Mouse (Mus musculus): ENCODE results near the gene Eno1.
A peak's percentile ranks its signal among the peaks of the same experiment; 100 is the strongest.
"Not testable (repeated sequence)": the region's sequence is repeated elsewhere in the genome, so short reads cannot be mapped to it uniquely, and the experiment has no call there.

Eno1 gene

DNA sequence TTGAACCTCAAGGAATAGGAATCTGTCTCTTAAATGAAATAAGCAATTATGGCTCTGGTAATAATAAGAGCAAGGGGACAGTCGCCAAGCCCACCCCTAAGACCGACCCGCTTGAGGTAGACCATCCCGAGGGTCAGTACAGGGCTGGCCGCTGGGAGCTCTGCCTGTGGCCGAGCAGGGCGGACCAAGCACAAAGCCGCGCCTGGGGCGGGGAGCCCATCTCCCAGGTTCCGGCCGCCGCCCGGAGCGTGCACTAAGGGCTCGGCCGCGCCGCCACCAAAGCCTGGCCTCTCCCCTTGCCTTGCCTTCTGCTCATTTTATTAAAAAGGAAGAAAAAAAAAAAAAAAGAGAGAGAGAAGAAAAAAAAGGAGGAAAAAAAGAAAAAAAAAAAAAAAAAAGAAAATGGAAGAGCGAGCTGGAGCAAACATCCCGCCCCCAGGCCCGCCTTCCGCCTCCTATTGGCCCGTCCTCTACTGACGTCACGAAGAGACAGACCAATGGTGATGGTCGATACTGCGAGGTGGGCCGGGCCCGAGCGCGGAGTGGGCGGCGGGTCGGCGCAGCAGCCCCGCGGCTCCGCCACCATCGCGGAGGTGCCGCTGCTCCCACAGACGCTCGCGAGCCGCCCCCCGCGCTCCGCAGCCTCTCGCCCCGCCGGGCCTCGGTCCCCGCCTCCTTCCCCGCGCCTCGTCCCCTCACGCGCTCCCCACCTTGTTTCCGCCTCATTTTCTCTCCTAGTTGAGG is 44.7 kb downstream of the Eno1 start, which contains the start of gene Rere:
Gene Rere (plus strand): TSS at position 629 of the 744 bp plus-strand sequence.
- DNase-seq (ENCODE audit: low spot score): peak; percentile 99

DNA sequence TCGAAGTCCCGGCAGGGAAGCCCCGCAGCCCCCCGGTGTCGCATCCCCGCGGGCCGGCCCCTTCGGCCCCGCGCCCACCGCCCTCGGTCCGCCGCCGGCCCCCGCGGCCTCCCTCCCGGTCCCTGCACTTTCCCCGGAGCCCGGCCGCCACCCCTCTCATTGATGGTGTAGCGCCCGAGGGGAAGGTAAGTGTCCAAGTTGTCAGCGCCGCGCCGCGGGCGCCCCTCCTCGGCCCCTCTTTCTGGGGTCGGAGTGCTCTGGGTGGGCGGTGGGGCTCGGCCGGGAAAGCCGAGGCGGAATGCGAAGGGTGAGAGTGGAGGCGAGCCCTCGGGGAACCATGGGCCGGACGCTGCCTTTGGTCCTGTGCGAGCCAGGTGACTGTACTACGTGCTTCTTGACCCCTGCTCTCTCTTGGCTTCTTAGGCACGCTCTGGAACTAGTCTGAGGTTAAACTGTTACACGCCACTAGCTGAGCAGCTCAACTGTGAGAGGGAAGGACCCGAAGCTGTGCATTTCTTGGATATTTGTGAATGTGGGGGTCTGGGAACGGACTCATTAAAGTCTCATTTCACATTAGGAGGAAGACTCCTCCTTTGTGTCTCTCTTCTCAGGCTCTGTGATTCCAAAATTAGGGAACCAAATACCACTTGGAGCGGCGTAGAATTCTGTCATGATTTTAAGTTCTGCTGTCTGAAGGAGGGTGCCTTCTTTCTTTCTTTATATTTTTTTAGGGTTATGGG is 45.5 kb downstream of the Eno1 start:
- DNase-seq (ENCODE audit: low spot score): peak; percentile 26

DNA sequence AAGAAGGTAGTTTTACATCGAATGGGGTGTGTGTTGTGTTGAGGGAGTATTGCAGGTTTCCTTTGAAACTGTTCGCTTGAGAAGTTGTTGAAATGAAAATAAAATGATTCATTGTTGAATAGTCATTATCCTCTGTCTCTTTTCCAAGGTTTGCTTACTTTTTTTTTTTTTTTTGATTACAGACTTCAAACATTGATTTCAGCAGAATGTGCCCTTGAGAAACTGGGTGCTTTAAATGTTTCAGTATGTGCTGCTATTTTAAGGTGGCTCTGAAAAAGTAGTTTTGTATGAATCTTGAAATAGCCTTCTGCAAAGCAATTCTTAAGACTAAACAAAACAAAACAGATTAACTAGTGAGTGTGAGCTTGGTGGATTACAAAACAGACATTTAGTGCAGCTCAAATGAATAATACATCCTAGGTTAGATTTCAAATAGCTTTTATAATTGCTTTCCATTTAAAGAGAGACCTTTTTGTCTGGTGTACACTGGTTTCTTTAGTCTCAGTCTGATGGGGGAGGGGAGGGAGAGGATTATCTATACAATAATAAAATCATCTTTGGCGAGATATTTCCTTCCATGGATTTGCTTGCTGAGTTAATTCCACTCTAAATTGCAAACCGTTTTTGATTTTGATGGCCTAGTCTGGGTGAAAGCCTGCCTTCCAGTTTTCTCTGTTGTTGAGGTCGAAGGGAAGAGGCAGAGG is 46.3 kb downstream of the Eno1 start:
- DNase-seq (ENCODE audit: low spot score): no peak

DNA sequence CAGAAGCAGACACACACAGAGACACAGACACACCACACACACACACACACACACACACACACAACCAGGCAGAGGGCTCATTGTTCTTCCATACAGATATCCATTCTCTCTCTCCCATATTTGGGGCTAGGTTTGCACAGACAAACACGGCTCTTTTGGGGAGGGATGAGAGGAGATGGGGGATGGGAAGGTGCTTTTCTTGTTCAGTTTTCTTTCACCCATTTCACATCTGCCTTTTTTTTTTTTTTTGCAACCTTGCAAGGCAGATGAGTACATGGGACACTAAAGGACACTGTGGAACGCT is 46.8 kb downstream of the Eno1 start:
- DNase-seq (ENCODE audit: low spot score): peak; percentile 39

DNA sequence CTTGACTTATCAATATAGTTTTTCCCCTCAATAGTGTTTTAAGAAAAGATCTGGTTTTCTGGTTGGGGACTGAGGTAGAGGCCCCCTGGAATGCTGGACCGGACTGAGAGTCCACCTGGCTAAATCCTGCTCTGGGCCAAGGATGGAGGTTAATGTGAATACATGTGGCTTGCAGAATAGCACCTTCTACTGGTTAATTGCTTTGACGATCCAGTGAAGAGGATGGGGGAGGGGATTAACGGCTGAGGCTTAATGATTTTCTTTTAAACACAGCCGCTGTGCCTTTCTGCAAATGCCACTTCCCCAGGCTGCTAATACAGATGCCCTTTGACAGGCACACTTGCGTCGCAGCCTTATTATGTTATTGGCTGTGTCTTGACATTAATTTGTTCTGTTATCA is 47.5 kb downstream of the Eno1 start:
- peak; percentile 30 for DNase-seq (ENCODE audit: low spot score)

DNA sequence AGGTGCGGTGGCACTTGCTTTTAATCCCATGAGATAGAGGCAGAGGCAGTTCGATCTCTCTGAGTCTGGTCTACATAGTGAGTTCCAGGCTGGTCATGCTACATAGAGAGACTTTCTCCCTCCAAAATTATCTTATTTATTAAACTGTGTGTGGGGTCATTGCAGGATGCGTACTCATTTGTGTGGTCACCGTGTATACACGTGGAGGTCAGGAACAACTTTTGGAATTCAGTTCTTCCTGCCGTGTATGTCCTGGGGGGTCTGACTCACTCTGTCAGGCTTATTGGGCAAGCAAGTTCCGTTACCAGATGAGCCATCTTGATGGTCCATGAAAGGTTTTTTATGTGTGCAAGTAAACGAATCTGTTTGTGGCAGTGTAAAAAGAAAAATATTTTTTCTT is 50.5 kb downstream of the Eno1 start:
- DNase-seq (ENCODE audit: low spot score): no peak

DNA sequence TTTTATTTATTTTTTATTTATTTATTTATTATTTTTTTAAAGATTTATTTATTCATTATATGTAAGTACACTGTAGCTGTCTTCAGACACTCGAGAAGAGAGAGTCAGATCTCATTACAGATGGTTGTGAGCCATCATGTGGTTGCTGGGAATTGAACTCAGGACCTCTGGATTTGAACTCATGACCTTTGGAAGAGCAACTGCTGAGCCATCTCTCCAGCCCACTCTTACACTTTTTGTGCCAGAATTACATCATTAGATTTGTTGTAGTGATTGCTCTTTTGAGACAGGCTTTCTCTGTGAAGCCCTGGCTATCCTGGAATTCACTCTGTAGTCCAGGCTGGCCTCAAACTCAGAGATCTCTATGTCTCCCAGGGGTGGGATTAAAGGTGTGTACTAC is 50.9 kb downstream of the Eno1 start:
- DNase-seq (ENCODE audit: low spot score): not testable (repeated sequence)

DNA sequence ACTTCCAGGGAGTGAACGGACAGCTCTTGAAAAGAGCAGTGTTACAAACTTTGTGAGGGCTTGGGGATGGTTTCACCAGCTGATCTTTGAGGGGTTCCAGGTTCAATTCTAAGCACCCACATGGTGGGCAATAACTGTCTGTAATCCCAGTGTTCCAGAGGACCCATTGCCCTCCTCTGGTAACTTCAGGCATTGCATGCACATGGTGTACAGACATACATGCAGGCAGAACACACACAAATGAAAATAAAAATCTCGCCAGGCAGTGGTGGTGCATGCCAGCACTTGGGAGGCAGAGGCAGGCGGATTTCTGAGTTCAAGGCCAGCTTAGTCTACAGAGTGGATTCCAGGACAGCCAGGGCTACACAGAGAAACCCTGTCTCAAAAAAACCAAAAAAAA is 55.4 kb downstream of the Eno1 start:
- DNase-seq (ENCODE audit: low spot score): no peak

DNA sequence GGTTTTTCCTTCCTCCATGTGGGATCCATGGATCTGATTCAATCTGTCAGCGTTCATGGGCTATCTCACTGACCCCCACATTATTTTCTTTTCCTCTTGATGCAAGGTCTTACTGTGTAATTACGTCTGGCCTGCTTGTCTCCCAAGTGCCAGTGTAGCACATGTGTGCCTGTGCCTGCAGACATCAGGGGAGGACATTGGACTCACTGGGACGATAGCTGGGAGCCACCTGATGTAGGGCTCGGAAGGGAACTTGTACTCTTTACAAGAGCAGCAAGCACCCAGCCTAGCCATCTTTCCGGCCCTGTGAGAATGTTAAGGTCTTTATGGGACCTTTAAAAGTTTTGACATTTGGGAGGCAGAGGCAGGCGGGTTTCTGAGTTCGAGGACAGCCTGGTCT is 58.3 kb downstream of the Eno1 start:
- DNase-seq (ENCODE audit: low spot score): no peak

DNA sequence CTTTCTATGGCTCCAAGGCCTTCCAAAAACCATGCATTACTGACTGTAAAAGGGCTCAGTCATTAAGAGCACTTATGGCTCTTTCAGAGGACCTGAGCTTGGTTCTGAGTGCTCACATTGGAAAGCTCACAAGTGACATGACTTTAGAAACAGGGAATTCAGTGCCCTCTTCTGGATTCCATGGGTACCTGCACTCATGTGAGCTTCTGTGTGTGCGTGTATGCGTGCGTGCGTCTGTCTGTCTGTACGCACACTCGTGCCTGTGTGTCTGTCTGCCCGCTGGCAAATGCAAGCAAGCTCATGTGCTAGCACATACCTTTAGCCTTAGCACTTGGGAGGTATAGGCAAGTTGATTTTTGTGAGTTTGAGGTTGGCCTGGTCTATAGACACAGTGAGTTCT is 59.4 kb downstream of the Eno1 start:
- DNase-seq (ENCODE audit: low spot score): no peak

Measured in layer of hippocampus, adult 11-12 months (tissue).